ENCODE assay signal across 11 mouse cellular contexts in genomic region chr15:21008969-21009368, GRCm38 (mm10).
DNase-seq lines count a peak whose midpoint lies in the region; ATAC-seq and TF ChIP-seq lines count a peak whose summit lies in the region.
"Had no signal": no experiment of that assay in that cellular context is flagged by ENCODE, and none has a peak within 500 bp of the region (broad histone marks: within the 10 kb centered on the region; RNA-seq: fewer than 3 reads in every experiment).

No protein-coding gene starts in this region.

- no peak overlapping the region for H3K4me3 ChIP-seq in forebrain, embryonic 12.5 days (replicated peaks)
- H3K4me3 ChIP-seq in hindbrain, embryonic 14.5 days (replicated peaks; ENCODE audit: low read length): no peak overlapping the region
- H3K4me3 ChIP-seq in lung, postnatal 0 days (ENCODE audit: low read depth, low read length): no peak overlapping the region
- H3K4me3 ChIP-seq: kidney, embryonic 15.5 days had no signal

- intact Hi-C loops in gastrocnemius, postnatal 14 days (cut with DNase I; ENCODE audit: low total_unique reads): no loop called here
- intact Hi-C loops in left cerebral cortex, postnatal 36 days (cut with DNase I): no loop called here
- intact Hi-C loops in left cerebral cortex, postnatal 25 days (cut with DNase I): no loop called here

- TF ChIP-seq EP300 in lung, postnatal 0 days (IDR thresholded peaks at IDR 0.05): no peak

- H3K9ac ChIP-seq in forebrain, embryonic 12.5 days: no peak overlapping the region
- no peak overlapping the region for H3K9ac ChIP-seq in hindbrain, embryonic 14.5 days
- H3K9ac ChIP-seq in lung, postnatal 0 days (replicated peaks; ENCODE audit: low read depth): no peak overlapping the region
- H3K9ac ChIP-seq: kidney, embryonic 15.5 days; liver, embryonic 14.5 days had no signal

- DNase-seq in gastrocnemius, postnatal 14 days: peak; percentile 17
- DNase-seq in gastrocnemius, adult 18-20 months (ENCODE audit: low spot score): no peak
- DNase-seq in adrenal gland, adult 2 months: peak; percentile 40
- no peak for DNase-seq in hindbrain, embryonic 14.5 days (ENCODE audit: low spot score)
- no peak for DNase-seq in lung, postnatal 0 days (ENCODE audit: low spot score)
- no peak for DNase-seq in left cerebral cortex, postnatal 36 days (ENCODE audit: low spot score in 2 of 2)
- no peak for DNase-seq in left cerebral cortex, postnatal 25 days (ENCODE audit: low spot score in 2 of 2)
- DNase-seq: cerebellum, postnatal 25 days had no signal

- no peak overlapping the region for H3K4me2 ChIP-seq in forebrain, embryonic 12.5 days
- no peak overlapping the region for H3K4me2 ChIP-seq in hindbrain, embryonic 14.5 days (replicated peaks)
- no peak overlapping the region for H3K4me2 ChIP-seq in lung, postnatal 0 days (replicated peaks; ENCODE audit: low read depth, low read length)
- H3K4me2 ChIP-seq: kidney, embryonic 15.5 days had no signal

- H3K36me3 ChIP-seq in forebrain, embryonic 12.5 days (replicated peaks): no peaks in the 10 kb centered on the region
- no peaks in the 10 kb centered on the region for H3K36me3 ChIP-seq in hindbrain, embryonic 14.5 days (replicated peaks; ENCODE audit: control insufficient read depth, insufficient read depth)
- H3K36me3 ChIP-seq in lung, postnatal 0 days (ENCODE audit: insufficient read depth, low read length): no peaks in the 10 kb centered on the region
- H3K36me3 ChIP-seq: kidney, embryonic 15.5 days had no signal

- ATAC-seq in forebrain, embryonic 12.5 days (ENCODE audit: low FRiP score): peak; percentile 55; the same call in 1 of the 2 replicates
- ATAC-seq in hindbrain, embryonic 14.5 days (ENCODE audit: low FRiP score): 0 out of 2 replicates have a peak, but pooled peaks have one; percentile 31
- ATAC-seq in lung, postnatal 0 days: no peak

- peaks cover 16% of the 10 kb centered on the region for H3K4me1 ChIP-seq in forebrain, embryonic 12.5 days
- no peaks in the 10 kb centered on the region for H3K4me1 ChIP-seq in hindbrain, embryonic 14.5 days (replicated peaks; ENCODE audit: control insufficient read depth, insufficient read depth, low read length)
- H3K4me1 ChIP-seq in lung, postnatal 0 days (ENCODE audit: insufficient read depth, low read depth, low read length): no peaks in the 10 kb centered on the region
- H3K4me1 ChIP-seq: kidney, embryonic 15.5 days had no signal

- H3K9me3 ChIP-seq in forebrain, embryonic 12.5 days: no peaks in the 10 kb centered on the region
- no peaks in the 10 kb centered on the region for H3K9me3 ChIP-seq in hindbrain, embryonic 14.5 days (ENCODE audit: control insufficient read depth, low read length)
- no peaks in the 10 kb centered on the region for H3K9me3 ChIP-seq in lung, postnatal 0 days (ENCODE audit: low read length)
- H3K9me3 ChIP-seq: kidney, embryonic 15.5 days had no signal

- no peak overlapping the region for H3K27ac ChIP-seq in forebrain, embryonic 12.5 days
- no peak overlapping the region for H3K27ac ChIP-seq in hindbrain, embryonic 14.5 days
- H3K27ac ChIP-seq in lung, postnatal 0 days (ENCODE audit: low read length): no peak overlapping the region
- H3K27ac ChIP-seq: kidney, embryonic 15.5 days; liver, embryonic 14.5 days had no signal

- 39% methylated on average over 3 of the region's 3 CpGs for WGBS in forebrain, embryonic 12.5 days
- WGBS in hindbrain, embryonic 14.5 days: 32% methylated on average over 3 of the region's 3 CpGs
- WGBS in lung, postnatal 0 days: 77% methylated on average over 3 of the region's 3 CpGs

- no peaks in the 10 kb centered on the region for H3K27me3 ChIP-seq in forebrain, embryonic 12.5 days
- H3K27me3 ChIP-seq in hindbrain, embryonic 14.5 days (ENCODE audit: control insufficient read depth, insufficient read depth, low read length): no peaks in the 10 kb centered on the region
- H3K27me3 ChIP-seq in lung, postnatal 0 days (replicated peaks; ENCODE audit: insufficient read depth, low read length): no peaks in the 10 kb centered on the region
- H3K27me3 ChIP-seq: kidney, embryonic 15.5 days had no signal

- TF ChIP-seq CTCF in lung, postnatal 0 days (IDR thresholded peaks at IDR 0.05): no peak

Comparison
In these comparisons a context has a peak if more than half of its experiments do, and no peak if none do; other contexts are left out.
1. DNase-seq: peak in gastrocnemius, postnatal 14 days (single experiment) and adrenal gland, adult 2 months (single experiment); none in gastrocnemius, adult 18-20 months (single experiment), hindbrain, embryonic 14.5 days (single experiment), lung, postnatal 0 days (single experiment), left cerebral cortex, postnatal 36 days (0 of 2) and left cerebral cortex, postnatal 25 days (0 of 2).